Mouse (Mus musculus) hindbrain, postnatal 0 days (tissue): ENCODE data around the gene Oprd1. TPM values are rescaled to one million over a fixed set of nuclear protein-coding genes. Genes with fewer than 3 reads are reported as not detected.

ENCODE experiments used
- ATAC-seq: fragments of 200-750 bp; cut with Nextera tagmentation; 2 replicates; pipeline ENCODE4 v1.8.0; 2017; ENCODE audit warnings: mild to moderate bottlenecking, moderate TSS enrichment, moderate library complexity
- DNase-seq: peaks from one replicate; pipeline ENCODE4 v3.0.0-alpha.2; 2015; ENCODE audit warnings: low spot score
- H3K27ac ChIP-seq: fragments of 300-500 bp; sonication (generic); 2 replicates; pipeline ENCODE4 v1.5.1; 2014; ENCODE audit warnings: mild to moderate bottlenecking
- H3K27me3 ChIP-seq: fragments of 300-500 bp; sonication (generic); 2 replicates; pipeline ENCODE4 v1.6.1; 2014; ENCODE audit warnings: low read length, mixed read lengths; ENCODE audit not compliant: insufficient read depth
- H3K36me3 ChIP-seq: fragments of 300-500 bp; sonication (generic); 2 replicates; pipeline ENCODE4 v1.6.1; 2014; ENCODE audit warnings: low read length, mixed read lengths; ENCODE audit not compliant: insufficient read depth
- H3K4me1 ChIP-seq: fragments of 300-500 bp; sonication (generic); 2 replicates; pipeline ENCODE4 v1.6.1; 2014; ENCODE audit warnings: antibody characterized with exemption, low read length, mixed read lengths; ENCODE audit not compliant: insufficient read depth
- H3K4me2 ChIP-seq: fragments of 300-500 bp; sonication (generic); 2 replicates; pipeline ENCODE4 v1.6.1; 2014; ENCODE audit warnings: low read depth, mild to moderate bottlenecking, low read length, moderate library complexity, mixed read lengths
- H3K4me3 ChIP-seq: fragments of 300-500 bp; sonication (generic); 2 replicates; pipeline ENCODE4 v1.5.1; 2014; ENCODE audit warnings: low read length
- H3K9ac ChIP-seq: fragments of 300-500 bp; sonication (generic); replicated peaks from 2 replicates; pipeline ENCODE4 v1.6.1; 2014; ENCODE audit warnings: mild to moderate bottlenecking, low read length, moderate library complexity, mixed read lengths
- H3K9me3 ChIP-seq: fragments of 300-500 bp; sonication (generic); 2 replicates; pipeline ENCODE4 v1.6.1; 2016; ENCODE audit warnings: low read length, mixed read lengths
- CTCF ChIP-seq: IDR thresholded peaks from 2 replicates; pipeline ENCODE4 v1.5.1; 2016; ENCODE audit warnings: antibody characterized with exemption, control low read depth, low read depth
- WGBS: fragments of 180-500 bp; shearing (Covaris S2); extraction: QIAGEN DNeasy Blood & Tissue Kit; methylation state at CpG from one replicate; pipeline ENCODE4 v1.1.7; 2014; 5-methylcytosine and 5-hydroxymethylcytosine counted together
- polyA plus RNA-seq: library from polyadenylated mRNA; unstranded; fragments of >200 nt; fragmentation: Nextera tagmentation; extraction: Ambion mirVana; gene quantifications from 2 replicates; pipeline ENCODE4 v1.2.1, GENCODE M21; 2015
- total RNA-seq: library from RNA; depleted of rRNA; stranded (reverse); fragments of >200 nt; gene quantifications from 2 replicates; pipeline ENCODE4 v1.2.3, GENCODE M21; 2014

Gene Oprd1
- total and polyA plus RNA-seq, 2 experiments from 2014 or later = 0.86 to 3.5 TPM

DNA sequence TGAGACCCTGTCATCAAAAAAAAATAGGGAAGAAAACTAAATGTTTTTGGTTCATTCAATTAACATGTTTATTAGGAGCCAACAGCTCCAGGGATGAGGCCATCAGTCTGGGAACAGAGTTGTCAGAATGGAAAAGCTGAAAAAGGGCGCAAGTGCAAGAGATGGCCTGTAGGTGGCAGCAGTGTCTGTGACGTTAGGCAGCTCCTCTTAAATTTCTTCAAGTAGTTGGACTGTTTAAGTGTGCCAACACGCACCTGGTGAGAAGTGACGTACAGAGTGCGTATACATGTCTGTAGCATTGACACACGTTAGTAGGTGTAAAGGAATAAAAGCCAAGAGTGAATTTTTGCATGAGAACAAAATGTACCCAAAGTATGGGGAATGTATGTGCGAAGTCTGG is 55.4 kb downstream of the Oprd1 start:
- peak; percentile 96 for TF ChIP-seq CTCF

DNA sequence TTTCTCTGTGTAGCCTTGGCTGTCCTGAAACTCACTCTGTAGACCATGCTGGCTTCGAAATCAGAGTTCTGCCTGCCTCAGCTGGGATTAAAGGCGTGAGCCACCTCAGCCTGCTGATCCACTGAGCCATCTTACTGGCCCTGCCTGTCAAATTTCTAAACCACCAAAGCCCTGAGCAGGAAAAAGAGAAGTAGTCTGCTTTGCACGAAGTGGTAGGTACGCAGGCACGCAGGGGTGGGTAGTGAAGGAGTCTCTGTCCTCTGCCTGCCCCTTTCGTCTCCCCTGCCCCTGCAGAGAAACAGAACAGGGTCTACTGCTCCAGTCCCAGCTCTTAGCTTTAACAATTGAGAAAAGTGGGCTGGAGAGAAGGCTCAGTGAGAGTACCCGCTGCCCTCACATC is 59.2 kb downstream of the Oprd1 start:
- Histone ChIP-seq H3K27me3 (no peaks in the 10 kb centered on the region), H3K27ac (no peak overlapping the region), H3K9me3 (no peaks in the 10 kb centered on the region), H3K9ac (no peak overlapping the region), H3K4me1 (no peaks in the 10 kb centered on the region), H3K4me2 (no peak overlapping the region), H3K4me3 (no peak overlapping the region), H3K36me3 (no peaks in the 10 kb centered on the region)
- WGBS = 80% methylated on average over 7 of the region's 7 CpGs
- DNase-seq (no peak), ATAC-seq (no peak)
- no peak for TF ChIP-seq CTCF

More for the DNA sequence above, 55.4 kb downstream of the Oprd1 start:
- Histone ChIP-seq H3K27ac (no peak overlapping the region), H3K4me1 (no peaks in the 10 kb centered on the region), H3K27me3 (no peaks in the 10 kb centered on the region), H3K36me3 (no peaks in the 10 kb centered on the region), H3K4me3 (no peak overlapping the region), H3K9me3 (no peaks in the 10 kb centered on the region), H3K4me2 (no peak overlapping the region), H3K9ac (no peak overlapping the region)
- ATAC-seq (peak; percentile 45; the same call in 1 of the 2 replicates), DNase-seq (peak; percentile 87)
- 15% methylated on average over 7 of the region's 7 CpGs for WGBS

DNA sequence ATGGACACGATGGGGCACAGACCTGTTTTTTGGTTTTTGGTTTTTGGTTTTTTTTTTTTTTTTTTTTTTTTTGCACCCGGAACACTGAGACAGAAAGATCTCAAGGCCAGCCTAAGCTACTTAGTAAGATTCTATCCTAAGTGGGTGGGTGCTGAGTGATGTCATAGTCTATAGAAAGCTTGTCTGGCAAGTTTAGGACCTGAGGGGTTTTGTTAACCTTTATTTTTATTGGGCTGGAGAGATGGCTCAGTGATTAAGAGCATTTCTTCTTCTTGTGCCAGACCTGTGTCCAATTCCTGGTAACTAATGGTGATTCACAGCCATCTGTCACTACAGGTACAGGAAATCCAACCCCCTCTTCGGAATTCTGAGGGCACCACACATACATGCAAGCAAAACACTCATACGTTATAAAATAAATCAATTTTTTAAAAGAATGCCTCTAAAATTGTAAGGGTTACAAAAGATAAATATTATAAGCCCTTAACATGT is 63.7 kb downstream of the Oprd1 start:
- DNase-seq = no peak
- ATAC-seq = no peak
- Histone ChIP-seq H3K36me3 (no peaks in the 10 kb centered on the region), H3K9me3 (no peaks in the 10 kb centered on the region), H3K9ac (no peak overlapping the region), H3K4me3 (no peak overlapping the region), H3K4me1 (no peaks in the 10 kb centered on the region), H3K27me3 (no peaks in the 10 kb centered on the region), H3K27ac (no peak overlapping the region), H3K4me2 (no peak overlapping the region)
- WGBS = 79% methylated on average over 4 of the region's 4 CpGs
- TF ChIP-seq CTCF = no peak

DNA sequence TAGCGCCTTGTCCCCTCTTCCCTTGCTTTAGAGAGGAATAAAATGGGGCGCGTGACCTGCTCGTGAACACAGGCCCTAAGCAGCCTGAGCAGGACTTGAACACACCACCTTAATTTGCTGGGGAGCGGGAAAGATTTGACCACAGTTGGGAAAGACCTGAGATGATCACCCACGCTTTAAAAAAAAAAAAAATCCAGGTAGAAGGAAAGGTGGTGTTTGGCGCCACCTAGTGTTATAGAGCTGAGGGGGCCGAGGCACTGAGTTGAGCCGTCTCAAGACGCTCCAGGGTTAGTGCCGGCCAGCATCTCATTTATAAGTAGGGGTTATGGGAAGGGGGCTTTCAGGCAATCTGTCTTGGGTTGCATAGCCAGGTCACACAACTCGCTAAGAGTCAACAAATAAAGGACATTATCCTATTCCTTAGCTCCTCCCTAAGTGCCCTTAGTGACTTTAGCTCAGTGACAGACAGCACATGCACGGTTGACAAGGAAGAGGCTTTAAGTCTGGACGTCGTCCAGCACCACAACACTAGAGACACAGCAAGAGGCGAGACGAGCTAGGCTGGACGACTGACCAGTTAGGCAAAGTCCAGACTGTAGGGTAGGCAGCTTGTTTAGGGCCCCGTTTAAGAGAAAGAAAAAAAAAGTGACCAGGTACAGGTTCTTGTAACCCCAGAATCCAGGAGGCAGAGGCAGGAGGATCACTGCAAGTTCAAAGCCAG is 64.6 kb downstream of the Oprd1 start:
- 9% methylated on average over 19 of the region's 19 CpGs for WGBS
- no peak overlapping the region for H3K4me3 ChIP-seq
- DNase-seq = peak; percentile 82
- peaks cover 4% of the 10 kb centered on the region; the same call in 1 of the 2 replicates for H3K27me3 ChIP-seq
- no peaks in the 10 kb centered on the region for H3K9me3 ChIP-seq
- H3K4me1 ChIP-seq = peaks cover 5% of the 10 kb centered on the region; the same call in 1 of the 2 replicates
- ATAC-seq = 0 out of 2 replicates have a peak, but pooled peaks have one; percentile 27
- H3K27ac ChIP-seq = no peak overlapping the region
- no peak overlapping the region for H3K9ac ChIP-seq
- no peak overlapping the region for H3K4me2 ChIP-seq
- TF ChIP-seq CTCF = peak; percentile 88
- no peaks in the 10 kb centered on the region for H3K36me3 ChIP-seq

DNA sequence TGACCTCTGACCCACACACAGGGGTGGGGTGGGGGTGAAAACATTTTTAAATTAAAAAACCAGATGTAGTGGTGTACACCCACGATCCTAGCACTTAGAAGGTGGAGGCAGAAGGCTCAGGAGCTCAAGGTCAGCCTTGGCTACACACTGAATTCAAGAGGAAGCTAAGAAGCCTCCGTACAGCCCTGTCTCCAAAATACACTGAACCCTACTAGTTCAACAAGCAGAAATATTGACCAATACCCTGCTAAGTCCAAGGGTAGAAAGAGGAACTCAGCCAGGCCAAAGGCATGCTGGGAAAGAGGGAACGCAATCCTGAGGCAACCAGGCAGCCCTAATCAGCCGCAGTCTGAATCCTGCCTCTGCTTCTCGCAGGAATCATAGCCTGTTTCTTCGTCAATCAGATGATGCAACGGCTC is 66.0 kb downstream of the Oprd1 start:
- DNase-seq = no peak
- peaks cover 4% of the 10 kb centered on the region; the same call in 1 of the 2 replicates for H3K27me3 ChIP-seq
- no peak overlapping the region for H3K4me3 ChIP-seq
- no peak overlapping the region for H3K27ac ChIP-seq
- H3K4me2 ChIP-seq = no peak overlapping the region
- TF ChIP-seq CTCF = no peak
- no peak for ATAC-seq
- H3K36me3 ChIP-seq = no peaks in the 10 kb centered on the region
- H3K9ac ChIP-seq = no peak overlapping the region
- H3K9me3 ChIP-seq = no peaks in the 10 kb centered on the region
- WGBS = 68% methylated on average over 7 of the region's 7 CpGs
- H3K4me1 ChIP-seq = peaks cover 10% of the 10 kb centered on the region; the same call in 1 of the 2 replicates

DNA sequence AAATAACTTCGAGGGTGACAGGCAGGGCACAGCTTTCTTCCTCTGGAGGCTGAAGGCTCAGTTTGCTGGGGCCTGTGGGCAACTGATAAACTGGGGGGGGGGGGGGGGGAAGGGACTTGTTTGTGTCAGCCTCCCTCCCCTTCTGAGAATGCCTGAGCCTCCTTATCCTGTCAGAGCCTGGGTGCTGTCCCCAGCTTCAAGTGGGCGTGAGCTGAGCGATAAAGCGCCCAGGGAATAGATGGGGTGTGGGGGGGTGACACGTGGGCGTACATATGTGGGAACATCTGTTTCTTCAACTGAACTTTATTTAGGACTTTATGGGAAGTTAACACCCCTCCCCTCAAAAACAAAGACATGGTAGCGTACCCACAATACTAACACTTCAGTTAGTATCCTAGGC is 66.8 kb downstream of the Oprd1 start:
- no peaks in the 10 kb centered on the region for H3K9me3 ChIP-seq
- no peak overlapping the region for H3K4me2 ChIP-seq
- no peak for TF ChIP-seq CTCF
- no peak overlapping the region for H3K9ac ChIP-seq
- H3K27ac ChIP-seq = no peak overlapping the region
- H3K4me1 ChIP-seq = peaks cover 10% of the 10 kb centered on the region; the same call in 1 of the 2 replicates
- no peaks in the 10 kb centered on the region for H3K36me3 ChIP-seq
- ATAC-seq (no peak), DNase-seq (no peak)
- H3K27me3 ChIP-seq = peaks cover 4% of the 10 kb centered on the region; the same call in 1 of the 2 replicates
- no peak overlapping the region for H3K4me3 ChIP-seq
- 74% methylated on average over 7 of the region's 7 CpGs for WGBS
